Mouse (Mus musculus): Measurements from ENCODE around the gene Tcp10b.
"Not testable (repeated sequence)": the region's sequence is repeated elsewhere in the genome, so short reads cannot be mapped to it uniquely, and the experiment has no call there.

DNA sequence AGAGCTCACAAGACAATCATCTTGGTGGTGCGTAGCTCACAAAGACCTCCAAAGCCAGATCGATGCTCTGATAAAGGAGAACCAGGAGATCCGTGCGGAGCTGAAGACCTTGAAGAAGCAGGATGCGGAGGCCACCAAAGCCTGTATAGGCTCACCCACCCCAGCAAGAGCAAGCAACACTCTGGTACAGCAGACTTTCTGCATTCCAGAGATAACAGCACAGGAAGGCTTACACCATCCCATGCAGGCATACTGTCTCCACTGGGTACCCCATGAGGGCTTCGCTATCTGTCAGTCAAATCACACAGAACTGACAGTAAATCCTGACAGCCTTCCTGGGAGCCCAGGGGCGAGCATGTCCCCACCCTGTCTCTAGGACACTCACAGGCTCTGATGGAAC, 2.0 kb downstream of the Tcp10b start:
- TF ChIP-seq POLR2A (IDR thresholded peaks at IDR 0.05; ENCODE audit: insufficient read depth, low read length); CTCF (IDR thresholded peaks at IDR 0.05; ENCODE audit: low read depth, low read length): not testable (repeated sequence)

Measured in ES-Bruce4 (cell line).